Mouse (Mus musculus) left cerebral cortex, adult 2 months (tissue): ENCODE measurements around the gene Clec12b. TPM values are rescaled to one million over a fixed set of nuclear protein-coding genes. Genes with fewer than 3 reads are reported as not detected.
"Not testable (repeated sequence)": the region's sequence is repeated elsewhere in the genome, so short reads cannot be mapped to it uniquely, and the experiment has no call there.

ENCODE experiments used
- DNase-seq, 2 experiments: peaks; one replicate each; pipeline ENCODE4 v3.0.0; 2021 to 2022; ENCODE audit warnings: low spot score in 2 of 2, mixed read lengths in 1 of 2; ENCODE audit errors: extremely low spot score in 1 of 2
- H3K27ac ChIP-seq: fragments of 200-600 bp; 2 replicates; pipeline ENCODE4 v1.8.1; 2022
- H3K4me3 ChIP-seq: fragments of 200-600 bp; 2 replicates; pipeline ENCODE4 v1.8.1; 2022
- CTCF ChIP-seq: fragments of 200-600 bp; IDR thresholded peaks from 2 replicates; pipeline ENCODE4 v1.8.1; 2022; ENCODE audit warnings: antibody characterized with exemption, mild to moderate bottlenecking, moderate library complexity
- intact Hi-C: fragments of 180-260 bp; cut with DNase I; formaldehyde crosslinking; loops from one replicate; pipeline ENCODE4 v1.15.1; 2025
- total RNA-seq, 2 experiments: library from RNA; stranded (reverse); gene quantifications; 2 replicates each; pipeline ENCODE4 v1.2.3; 2021

Gene Clec12b
- total RNA-seq, 2 experiments from 2014 or later = not detected

DNA sequence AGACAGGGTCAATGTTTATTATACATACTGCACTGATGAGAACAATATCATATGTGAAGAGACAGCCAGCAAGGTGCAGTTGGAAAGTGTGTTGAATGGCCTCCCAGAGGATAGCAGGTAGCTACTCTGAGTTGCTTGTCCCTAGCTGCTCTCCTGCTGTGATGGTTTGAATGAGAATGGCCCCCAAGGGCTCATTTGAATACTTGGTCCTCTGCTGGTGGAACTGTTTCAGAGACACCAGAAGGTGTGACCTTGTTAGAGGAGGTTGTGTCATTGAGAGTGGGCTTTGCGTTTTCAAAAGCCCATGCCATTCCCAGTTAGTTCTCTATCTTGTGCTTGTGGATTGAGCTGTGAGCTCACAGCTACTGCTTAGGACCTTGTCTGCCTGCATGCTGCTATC lies 21.7 kb downstream of the Clec12b start:
- no peak for TF ChIP-seq CTCF
- intact Hi-C loops = loop anchor here (2.0 kb wide), 1 partner anchor 509 kb away; no protein-coding TSS in a partner anchor
- DNase-seq = no peak
- no peak overlapping the region for H3K27ac ChIP-seq
- no peak overlapping the region for H3K4me3 ChIP-seq

DNA sequence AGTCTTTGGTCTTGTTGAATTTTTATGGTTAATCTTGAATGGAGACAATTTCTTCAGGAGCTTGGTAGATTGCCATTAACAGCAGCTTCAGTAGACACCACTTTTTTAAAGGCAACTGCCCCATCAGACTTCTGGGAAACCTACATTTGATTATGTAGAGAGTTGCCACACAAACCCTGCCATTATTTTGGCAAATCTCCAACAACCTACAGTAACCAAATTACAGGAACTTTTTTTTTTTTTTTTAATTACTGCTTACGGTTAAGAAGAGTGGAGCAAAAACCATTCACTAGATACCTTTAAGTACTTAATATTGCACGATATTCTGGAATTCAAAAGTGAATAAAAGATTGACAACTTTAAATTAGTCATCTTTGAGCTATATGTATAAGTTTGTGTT lies 26.2 kb downstream of the Clec12b start:
- Histone ChIP-seq H3K4me3 (no peak overlapping the region), H3K27ac (no peak overlapping the region)
- DNase-seq = no peak
- intact Hi-C loops = no loop called here
- no peak for TF ChIP-seq CTCF

DNA sequence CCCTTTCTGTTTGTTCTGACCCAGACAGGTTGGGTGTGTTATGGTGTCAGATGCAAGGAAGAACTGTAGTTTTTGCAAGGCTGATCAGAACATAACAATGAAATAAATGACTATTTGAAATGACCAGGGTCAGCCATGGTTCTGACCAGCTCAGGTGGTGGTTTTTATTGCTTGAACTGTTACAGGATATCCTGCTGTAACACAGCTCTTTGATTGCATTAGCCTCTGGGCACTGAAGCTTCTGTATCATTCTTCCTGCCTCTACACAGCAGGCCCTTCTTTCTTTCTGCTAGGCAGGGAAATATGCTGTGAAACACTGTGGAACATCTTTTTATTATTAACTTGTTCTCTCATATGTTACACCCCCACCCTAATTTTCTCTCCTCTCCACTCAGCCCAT lies 29.2 kb downstream of the Clec12b start:
- intact Hi-C loops = no loop called here
- H3K27ac ChIP-seq = no peak overlapping the region
- no peak for TF ChIP-seq CTCF
- DNase-seq = no peak
- H3K4me3 ChIP-seq = no peak overlapping the region

DNA sequence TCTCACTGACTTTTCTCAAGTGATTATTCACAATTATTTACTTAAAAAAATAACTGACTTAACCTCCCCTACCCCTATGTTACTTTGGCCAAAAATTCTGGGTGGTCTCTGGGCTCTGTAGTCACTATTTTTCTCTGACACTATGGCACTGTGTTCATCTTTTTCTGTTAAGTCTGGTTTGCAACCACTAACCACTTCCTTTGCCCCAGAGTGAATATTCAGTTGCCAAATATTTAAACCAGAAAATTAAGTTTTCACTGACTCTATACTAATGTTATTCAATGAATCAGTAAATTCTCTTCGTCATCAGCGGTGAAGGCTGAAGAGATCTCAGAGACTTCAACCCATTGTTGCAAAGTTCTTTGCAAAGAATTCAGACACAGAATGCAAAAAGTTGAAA lies 29.9 kb downstream of the Clec12b start:
- no peak overlapping the region for H3K27ac ChIP-seq
- no peak for TF ChIP-seq CTCF
- intact Hi-C loops = no loop called here
- no peak overlapping the region for H3K4me3 ChIP-seq
- DNase-seq = no peak

DNA sequence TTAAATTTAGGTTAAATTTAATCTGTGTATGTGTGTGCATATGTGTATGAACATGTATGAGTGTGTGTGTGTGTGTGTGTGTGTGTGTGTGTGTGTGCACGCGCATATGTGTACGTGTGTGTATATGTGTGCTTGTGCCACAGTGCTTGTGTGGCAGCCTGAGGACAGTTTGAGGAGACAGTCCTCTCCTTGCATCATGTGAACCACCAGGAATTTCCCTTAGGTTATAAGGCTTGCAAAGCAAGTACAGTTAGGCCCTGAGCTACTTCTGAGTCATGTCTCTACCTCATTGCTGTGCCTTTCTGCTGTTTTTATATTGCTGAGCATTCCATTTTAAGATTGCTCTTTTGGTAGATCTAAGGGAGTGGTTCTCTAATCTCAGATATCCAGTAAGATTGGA lies 34.6 kb downstream of the Clec12b start:
- TF ChIP-seq CTCF = no peak
- H3K27ac ChIP-seq = no peak overlapping the region
- DNase-seq = no peak
- intact Hi-C loops = no loop called here
- H3K4me3 ChIP-seq = no peak overlapping the region

DNA sequence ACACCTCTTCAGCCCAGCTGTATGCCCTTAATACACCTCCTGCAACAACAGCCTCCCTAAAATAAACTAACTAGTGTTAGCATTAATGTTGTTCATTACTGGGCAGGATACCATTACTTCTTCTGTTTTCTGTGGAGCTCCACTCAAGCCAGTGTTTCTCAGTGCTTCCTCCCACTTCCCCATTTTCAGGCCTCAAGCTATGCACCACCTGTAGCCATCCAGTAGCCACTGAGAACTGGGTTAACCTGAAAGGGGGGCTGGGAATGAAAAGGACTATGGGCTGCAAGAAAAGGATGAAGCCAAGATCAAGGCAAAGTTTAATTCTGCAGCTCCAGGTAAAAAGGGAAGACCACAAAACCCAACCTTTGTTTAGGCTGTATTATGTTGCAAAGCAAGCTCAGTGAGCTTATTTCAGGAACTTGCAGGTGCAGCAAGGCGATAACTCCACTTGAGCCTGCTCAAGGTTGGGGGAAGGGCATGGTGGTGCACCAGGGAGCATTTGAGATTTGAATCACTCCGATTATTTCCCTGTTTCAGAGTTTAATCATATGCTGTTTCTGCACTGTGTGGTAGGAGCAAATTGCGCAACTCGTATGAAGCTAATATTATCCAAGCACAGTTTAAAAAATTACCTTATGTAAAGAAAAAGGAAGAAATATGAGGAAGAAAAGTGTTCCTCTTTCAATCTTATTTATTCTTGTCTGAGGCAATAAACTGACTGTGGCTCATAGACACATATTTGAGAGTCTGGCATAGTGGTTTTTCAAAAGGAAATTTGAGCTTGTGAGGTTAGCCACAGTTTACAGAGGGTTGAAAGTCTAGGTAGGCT lies 35.9 kb downstream of the Clec12b start:
- no peak for TF ChIP-seq CTCF
- H3K4me3 ChIP-seq = no peak overlapping the region
- intact Hi-C loops = no loop called here
- no peak for DNase-seq
- no peak overlapping the region for H3K27ac ChIP-seq

DNA sequence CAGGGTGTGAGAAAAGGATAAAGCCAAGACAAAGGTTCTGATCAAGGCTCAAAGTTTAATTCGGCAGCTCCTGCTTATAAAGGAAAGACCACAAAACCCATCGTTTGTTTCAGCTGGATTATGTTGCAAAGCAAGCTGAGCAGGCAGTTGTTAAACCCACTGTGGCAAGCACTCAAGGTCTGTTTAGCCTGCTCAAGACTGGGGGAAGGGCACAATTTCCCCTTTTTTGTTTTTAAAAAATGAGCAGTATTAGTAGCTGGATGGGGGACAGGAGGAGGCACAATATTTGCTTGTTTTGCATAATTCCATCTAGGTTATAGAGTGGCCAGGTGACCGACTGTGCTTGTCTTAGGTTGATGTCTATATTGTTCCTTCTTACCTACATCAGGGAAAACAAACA lies 41.3 kb downstream of the Clec12b start:
- Histone ChIP-seq H3K4me3 (no peak overlapping the region), H3K27ac (no peak overlapping the region)
- intact Hi-C loops = no loop called here
- TF ChIP-seq CTCF = no peak
- DNase-seq = no peak

DNA sequence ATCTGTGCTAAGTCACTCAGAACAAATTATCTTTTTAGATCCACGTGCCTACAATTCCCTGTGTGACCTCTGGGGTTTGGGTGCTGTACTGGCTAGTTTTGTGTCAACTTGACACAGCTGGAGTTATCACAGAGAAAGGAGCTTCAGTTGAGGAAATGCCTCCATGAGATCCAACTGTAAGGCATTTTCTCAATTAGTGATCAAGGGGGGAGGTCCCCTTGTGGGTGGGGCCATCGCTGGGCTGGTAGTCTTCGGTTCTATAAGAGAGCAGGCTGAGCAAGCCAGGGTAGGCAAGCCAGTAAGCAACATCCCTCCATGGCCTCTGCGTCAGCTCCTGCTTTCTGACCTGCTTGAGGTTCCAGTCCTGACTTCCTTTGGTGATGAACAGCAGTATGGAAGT lies 43.3 kb downstream of the Clec12b start, which contains the start of gene Clec12a:
Gene Clec12a, plus strand, starts transcription at position 301 of the 400 bp plus-strand sequence.
- H3K27ac ChIP-seq, DNase-seq, intact Hi-C loops, H3K4me3 ChIP-seq: not testable (repeated sequence)

DNA sequence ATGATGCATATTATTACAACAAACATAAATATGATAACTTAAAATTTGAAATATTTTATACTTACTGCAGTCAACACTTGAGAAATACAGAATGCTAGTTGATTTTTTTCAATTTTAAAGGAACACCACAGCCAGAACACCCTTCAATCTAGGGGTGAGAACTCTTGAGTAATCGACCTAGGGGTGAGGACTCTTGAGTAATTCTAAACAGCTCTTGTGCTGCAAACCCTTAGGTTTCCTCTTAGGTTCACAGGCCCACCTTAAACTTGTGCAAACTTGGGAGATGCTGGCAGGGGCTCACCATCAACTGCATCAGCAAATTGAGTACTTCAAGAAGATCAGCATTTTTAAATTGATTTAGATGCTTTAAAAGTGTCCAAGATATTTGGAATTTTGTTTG lies 47.9 kb downstream of the Clec12b start:
- no peak for DNase-seq
- TF ChIP-seq CTCF = no peak
- intact Hi-C loops = no loop called here

DNA sequence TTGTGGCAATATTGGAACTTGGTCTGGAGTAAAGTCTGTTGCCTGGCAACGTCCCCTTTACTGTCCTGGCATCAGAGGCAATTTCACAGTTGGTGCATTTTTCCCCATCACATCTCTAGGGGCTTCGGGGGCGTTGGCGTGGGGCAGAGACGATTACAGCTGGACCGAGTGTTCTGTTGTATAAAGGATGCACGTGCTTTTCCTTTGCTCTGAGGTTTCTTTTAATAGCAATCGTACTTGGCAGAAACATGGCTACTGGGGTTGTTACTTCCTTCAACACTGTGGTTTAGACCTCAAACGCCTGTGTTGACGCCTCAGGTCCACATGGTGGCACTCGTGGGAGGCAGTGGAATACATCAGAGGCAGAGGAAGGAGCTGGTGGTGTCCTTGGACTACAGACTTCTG lies 52.0 kb downstream of the Clec12b start:
- Histone ChIP-seq H3K4me3 (no peak overlapping the region), H3K27ac (no peak overlapping the region)
- intact Hi-C loops = no loop called here

More for the DNA sequence above, 47.9 kb downstream of the Clec12b start:
- H3K4me3 ChIP-seq = no peak overlapping the region
- no peak overlapping the region for H3K27ac ChIP-seq

DNA sequence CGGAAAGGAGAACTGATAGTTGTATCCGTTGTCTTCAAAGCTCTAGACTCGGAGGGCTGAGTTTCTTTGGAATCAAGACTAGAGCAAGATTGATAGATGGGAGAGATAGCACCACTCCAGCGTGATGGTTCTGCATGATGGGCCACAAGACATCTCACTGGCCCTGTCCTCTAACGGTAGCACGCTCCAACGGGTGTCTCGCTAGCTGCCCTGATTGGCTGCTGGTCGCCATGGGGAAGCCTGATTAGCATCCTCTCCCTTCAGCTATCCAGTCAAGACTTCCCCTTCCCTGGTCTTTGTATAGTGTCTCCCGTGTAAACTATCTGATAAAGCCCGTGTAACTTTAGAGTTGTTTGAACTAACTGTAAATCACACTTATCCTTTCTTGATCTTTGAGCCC lies 54.1 kb downstream of the Clec12b start, which contains the start of gene 4922502D21Rik:
Gene 4922502D21Rik, minus strand, starts transcription at position 187 of the 400 bp plus-strand sequence.
- DNase-seq = no peak
- Histone ChIP-seq H3K27ac (no peak within 1 kb of the TSS), H3K4me3 (no peak within 1 kb of the TSS)
- TF ChIP-seq CTCF = no peak
- intact Hi-C loops = no loop called here

More for the DNA sequence above, 52.0 kb downstream of the Clec12b start:
- peak; percentile 29 to 36 for DNase-seq
- TF ChIP-seq CTCF = peak; percentile 51

DNA sequence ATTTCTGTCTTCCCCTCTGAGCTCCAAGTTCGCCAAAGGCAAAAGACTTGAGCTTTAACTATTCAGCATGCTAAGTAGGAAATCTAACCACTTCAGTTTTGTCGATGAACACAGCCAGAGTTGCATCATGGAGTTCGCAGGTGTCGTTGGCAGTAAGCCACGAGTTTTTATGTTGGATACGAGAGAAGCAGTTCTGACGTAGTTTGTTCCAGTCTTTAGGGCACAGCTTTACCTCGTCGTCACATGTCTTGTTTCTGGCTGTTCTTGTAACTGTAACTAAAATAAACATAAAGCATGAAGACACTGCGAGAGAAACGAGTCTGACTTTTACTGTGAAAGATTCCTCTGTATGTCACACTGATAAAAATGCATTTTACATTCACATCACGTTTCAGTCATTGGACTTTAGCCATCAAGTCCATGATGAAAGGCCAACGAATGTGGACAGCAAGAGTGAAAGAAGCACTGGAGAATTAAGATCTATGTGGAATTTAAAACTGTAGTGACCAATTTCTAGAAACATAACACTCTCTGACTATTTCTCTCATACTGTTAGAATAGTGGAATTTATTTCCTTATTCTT lies 59.0 kb downstream of the Clec12b start:
- Histone ChIP-seq H3K27ac (no peak overlapping the region), H3K4me3 (no peak overlapping the region)
- intact Hi-C loops = no loop called here
- TF ChIP-seq CTCF = no peak
- DNase-seq = no peak
